Mouse (Mus musculus): Measurements from ENCODE around the gene Gm4559. TPM values are rescaled to one million over a fixed set of nuclear protein-coding genes. Genes with fewer than 3 reads are reported as not detected.
"Not testable (repeated sequence)": the region's sequence is repeated elsewhere in the genome, so short reads cannot be mapped to it uniquely, and the experiment has no call there.

Gm4559 gene
- polyA plus RNA-seq, 1 experiment from 2014 or later: not detected

- no peak for ATAC-seq (ENCODE audit: low FRiP score, low read depth)
Observed at GRCm38 (mm10) chr7:142249824-142250223, 24.3 kb downstream of the Gm4559 start.

GRCm38 (mm10) chr7:142240978-142241377 is 33.2 kb downstream of the Gm4559 start, which contains the start of gene Gm40460:
Gene Gm40460, minus strand, starts transcription at chr7:142241078.
- Histone ChIP-seq H3K9ac (no peak within 1 kb of the TSS), H3K36me3 (no peaks in the 10 kb centered on the region), H3K4me2 (replicated peaks) (no peak within 1 kb of the TSS), H3K27me3 (replicated peaks) (no peaks in the 10 kb centered on the region), H3K4me1 (no peaks in the 10 kb centered on the region), H3K9me3 (no peaks in the 10 kb centered on the region), H3K4me3 (no peak within 1 kb of the TSS), H3K27ac (no peak within 1 kb of the TSS)
- WGBS: 46% methylated on average over 2 of the region's 2 CpGs
- no peak for ATAC-seq (ENCODE audit: low FRiP score, low read depth)

More at GRCm38 (mm10) chr7:142249824-142250223, 24.3 kb downstream of the Gm4559 start:
- no peak overlapping the region for H3K27ac ChIP-seq
- 0% methylated on average over 1 of the region's 1 CpGs for whole genome bisulfite sequencing
- H3K4me3 ChIP-seq: no peak overlapping the region
- no peak overlapping the region for H3K9ac ChIP-seq
- no peaks in the 10 kb centered on the region for H3K27me3 ChIP-seq (replicated peaks)
- no peaks in the 10 kb centered on the region for H3K4me1 ChIP-seq
- H3K4me2 ChIP-seq (replicated peaks): no peak overlapping the region
- no peaks in the 10 kb centered on the region for H3K36me3 ChIP-seq
- no peaks in the 10 kb centered on the region for H3K9me3 ChIP-seq

GRCm38 (mm10) chr7:142231540-142231939 is 42.6 kb downstream of the Gm4559 start:
- no peak for ATAC-seq (ENCODE audit: low FRiP score, low read depth)
- no peaks in the 10 kb centered on the region for H3K36me3 ChIP-seq
- no peaks in the 10 kb centered on the region for H3K4me1 ChIP-seq
- H3K27ac ChIP-seq: no peak overlapping the region
- H3K9me3 ChIP-seq: 0 out of 2 replicates have a peak, but pooled peaks cover 9% of the 10 kb centered on the region
- no peak overlapping the region for H3K9ac ChIP-seq
- 26% methylated on average over 1 of the region's 1 CpGs for WGBS
- H3K27me3 ChIP-seq (replicated peaks): no peaks in the 10 kb centered on the region
- H3K4me3 ChIP-seq: no peak overlapping the region
- no peak overlapping the region for H3K4me2 ChIP-seq (replicated peaks)

- H3K27ac ChIP-seq; H3K4me3 ChIP-seq; H3K9me3 ChIP-seq; H3K27me3 ChIP-seq (replicated peaks); H3K4me2 ChIP-seq (replicated peaks); ATAC-seq (ENCODE audit: low FRiP score, low read depth); H3K36me3 ChIP-seq; H3K4me1 ChIP-seq; H3K9ac ChIP-seq: not testable (repeated sequence)
- WGBS: 38% methylated on average over 3 of the region's 3 CpGs
Observed at GRCm38 (mm10) chr7:142229871-142230270, 44.3 kb downstream of the Gm4559 start, which contains the start of gene Krtap5-5. Gene Krtap5-5, minus strand, starts transcription at chr7:142229971.

GRCm38 (mm10) chr7:142224518-142224917 is 49.6 kb downstream of the Gm4559 start:
- Histone ChIP-seq H3K9ac (no peak overlapping the region), H3K9me3 (no peaks in the 10 kb centered on the region), H3K27ac (no peak overlapping the region), H3K36me3 (no peaks in the 10 kb centered on the region), H3K27me3 (replicated peaks) (no peaks in the 10 kb centered on the region), H3K4me3 (no peak overlapping the region), H3K4me2 (replicated peaks) (no peak overlapping the region), H3K4me1 (no peaks in the 10 kb centered on the region)
- 48% methylated on average over 2 of the region's 2 CpGs for WGBS
- ATAC-seq (ENCODE audit: low FRiP score, low read depth): no peak

Other genes starting within 250 kb of the Gm4559 start
- 51.3 and 52.2 TPM in 2 replicates for gene Mob2, start 213.3 kb downstream of the Gm4559 start, polyA plus RNA-seq (2016; fragmentation: Nextera tagmentation; extraction: Ambion mirVana)
- gene Dusp8, start 178.5 kb downstream of the Gm4559 start, polyA plus RNA-seq (2016; fragmentation: Nextera tagmentation; extraction: Ambion mirVana): 61.6 and 63.6 TPM in 2 replicates
- not detected in 2 replicates for gene Gm45618, start 153.6 kb downstream of the Gm4559 start, polyA plus RNA-seq (2016; fragmentation: Nextera tagmentation; extraction: Ambion mirVana)
- gene Gm39115, start 138.3 kb downstream of the Gm4559 start, polyA plus RNA-seq (2016; fragmentation: Nextera tagmentation; extraction: Ambion mirVana): not detected in 2 replicates
- not detected in 2 replicates for gene Gm45337, start 129.8 kb downstream of the Gm4559 start, polyA plus RNA-seq (2016; fragmentation: Nextera tagmentation; extraction: Ambion mirVana)
- not detected in 2 replicates for gene Gm29735, start 117.2 kb downstream of the Gm4559 start, polyA plus RNA-seq (2016; fragmentation: Nextera tagmentation; extraction: Ambion mirVana)
- gene Gm4553, start 108.6 kb downstream of the Gm4559 start, polyA plus RNA-seq (2016; fragmentation: Nextera tagmentation; extraction: Ambion mirVana): not detected in 2 replicates
- gene Krtap5-2, start 98.4 kb downstream of the Gm4559 start, polyA plus RNA-seq (2016; fragmentation: Nextera tagmentation; extraction: Ambion mirVana): not detected in 2 replicates
- not detected in 2 replicates for gene Gm10153, start 84.0 kb downstream of the Gm4559 start, polyA plus RNA-seq (2016; fragmentation: Nextera tagmentation; extraction: Ambion mirVana)
- not detected in 2 replicates for gene Krtap5-3, start 73.0 kb downstream of the Gm4559 start, polyA plus RNA-seq (2016; fragmentation: Nextera tagmentation; extraction: Ambion mirVana)
- gene Gm7579, start 62.5 kb downstream of the Gm4559 start, polyA plus RNA-seq (2016; fragmentation: Nextera tagmentation; extraction: Ambion mirVana): not detected in 2 replicates
- gene Krtap5-5, start 44.4 kb downstream of the Gm4559 start, polyA plus RNA-seq (2016; fragmentation: Nextera tagmentation; extraction: Ambion mirVana): not detected in 2 replicates
- gene Gm40460, start 33.3 kb downstream of the Gm4559 start, polyA plus RNA-seq (2016; fragmentation: Nextera tagmentation; extraction: Ambion mirVana): not detected in 2 replicates
- gene Gm2431, start 16.0 kb downstream of the Gm4559 start, polyA plus RNA-seq (2016; fragmentation: Nextera tagmentation; extraction: Ambion mirVana): not detected in 2 replicates
- gene Krtap5-1, start 22.8 kb upstream of the Gm4559 start, polyA plus RNA-seq (2016; fragmentation: Nextera tagmentation; extraction: Ambion mirVana): not detected in 2 replicates
- not detected in 2 replicates for gene Krtap5-4, start 29.2 kb upstream of the Gm4559 start, polyA plus RNA-seq (2016; fragmentation: Nextera tagmentation; extraction: Ambion mirVana)
- 0.47 and 1.2 TPM in 2 replicates for gene Ifitm10, start 99.4 kb upstream of the Gm4559 start, polyA plus RNA-seq (2016; fragmentation: Nextera tagmentation; extraction: Ambion mirVana)
- gene Gm49369, start 108.3 kb upstream of the Gm4559 start, polyA plus RNA-seq (2016; fragmentation: Nextera tagmentation; extraction: Ambion mirVana): 0.90 and 1.5 TPM in 2 replicates
- gene Ctsd, start 113.7 kb upstream of the Gm4559 start, polyA plus RNA-seq (2016; fragmentation: Nextera tagmentation; extraction: Ambion mirVana): 200 and 207 TPM in 2 replicates
- gene Syt8, start 160.5 kb upstream of the Gm4559 start, polyA plus RNA-seq (2016; fragmentation: Nextera tagmentation; extraction: Ambion mirVana): 0.43 TPM in 1 of 2 replicates, not detected in the other
- 3.3 and 4.6 TPM in 2 replicates for gene Tnni2, start 167.4 kb upstream of the Gm4559 start, polyA plus RNA-seq (2016; fragmentation: Nextera tagmentation; extraction: Ambion mirVana)
- 15.6 and 18.4 TPM in 2 replicates for gene Lsp1, start 186.4 kb upstream of the Gm4559 start, polyA plus RNA-seq (2016; fragmentation: Nextera tagmentation; extraction: Ambion mirVana)
- 5.7 and 8.7 TPM in 2 replicates for gene Tnnt3, start 224.5 kb upstream of the Gm4559 start, polyA plus RNA-seq (2016; fragmentation: Nextera tagmentation; extraction: Ambion mirVana)